Mouse (Mus musculus) E14TG2a.4 (cell line): ENCODE measurements around the gene St6galnac3.

Experiments
- H3K27me3 ChIP-seq: 2 replicates; pipeline ENCODE4 v1.6.1; 2014; ENCODE audit warnings: low read length, control low read depth; ENCODE audit not compliant: insufficient read depth
- H3K36me3 ChIP-seq: 2 replicates; pipeline ENCODE4 v1.6.1; 2014; ENCODE audit warnings: low read length, control low read depth; ENCODE audit not compliant: insufficient read depth
- H3K4me1 ChIP-seq: replicated peaks from 2 replicates; pipeline ENCODE4 v1.6.1; 2014; ENCODE audit warnings: low read depth, low read length, control low read depth
- H3K4me3 ChIP-seq: replicated peaks from 2 replicates; pipeline ENCODE4 v1.5.1; 2014; ENCODE audit warnings: mild to moderate bottlenecking, low read length
- H3K9me3 ChIP-seq: 2 replicates; pipeline ENCODE4 v1.6.1; 2014; ENCODE audit warnings: low read length, control low read depth
- CTCF ChIP-seq: conservative IDR thresholded peaks from 2 replicates; pipeline ENCODE4 v1.5.1; 2014; ENCODE audit warnings: low read length
- NANOG ChIP-seq: IDR thresholded peaks from 2 replicates; pipeline ENCODE4 v1.6.1; 2014; ENCODE audit warnings: borderline replicate concordance, low read length, mixed read lengths
- POU5F1 ChIP-seq: IDR thresholded peaks from 2 replicates; pipeline ENCODE4 v1.6.1; 2014; ENCODE audit warnings: low read length, borderline replicate concordance

Gene St6galnac3

DNA sequence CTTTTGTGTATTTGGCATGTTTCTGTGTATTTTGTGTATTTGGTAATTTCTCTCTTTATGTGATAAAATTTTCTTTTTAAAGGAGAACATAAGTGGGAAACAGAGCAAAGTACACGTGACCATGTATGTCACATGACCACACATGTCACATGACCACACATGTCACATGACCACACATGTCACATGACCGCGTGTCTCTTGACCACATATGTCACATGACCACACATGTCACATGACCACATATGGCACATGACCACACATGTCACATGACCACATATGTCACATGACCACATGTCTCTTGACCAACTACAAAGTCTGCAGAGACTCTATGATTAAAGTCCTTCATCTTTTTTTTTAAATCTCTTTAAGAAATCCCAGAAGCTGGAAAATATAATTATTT is 413.0 kb downstream of the St6galnac3 start:
- TF ChIP-seq CTCF (no peak), NANOG (no peak), POU5F1 (no peak)

GRCm38 (mm10) chr3:153308379-153308778 is 416.6 kb downstream of the St6galnac3 start:
- Histone ChIP-seq H3K4me1 (peaks cover 3% of the 10 kb centered on the region), H3K36me3 (no peaks in the 10 kb centered on the region), H3K27me3 (no peaks in the 10 kb centered on the region), H3K4me3 (no peak overlapping the region), H3K9me3 (no peaks in the 10 kb centered on the region)
- TF ChIP-seq NANOG, result no peak

More for the DNA sequence above, 413.0 kb downstream of the St6galnac3 start:
- H3K4me1 ChIP-seq, result peaks cover 10% of the 10 kb centered on the region
- H3K4me3 ChIP-seq, result no peak overlapping the region
- H3K9me3 ChIP-seq, result no peaks in the 10 kb centered on the region
- no peaks in the 10 kb centered on the region for H3K27me3 ChIP-seq
- no peaks in the 10 kb centered on the region for H3K36me3 ChIP-seq

DNA sequence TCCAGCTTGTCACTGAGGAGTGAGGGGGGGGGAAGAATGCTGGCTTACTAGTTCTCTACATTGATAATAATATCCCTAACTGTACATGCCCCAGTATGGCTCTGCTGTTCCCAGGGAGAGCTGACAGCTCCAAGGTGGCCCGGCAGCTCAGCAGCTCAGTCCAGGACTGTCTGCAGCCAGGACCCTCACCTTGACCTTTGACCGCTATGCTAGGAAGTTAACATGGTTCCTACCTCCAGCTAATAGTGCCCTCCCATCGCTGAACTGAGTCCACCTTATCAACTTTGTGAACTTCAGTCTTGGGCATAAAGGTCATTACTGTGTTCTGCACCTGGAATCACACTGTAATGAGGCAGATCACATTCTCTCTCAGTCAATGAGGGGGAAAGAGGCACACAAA is 419.8 kb downstream of the St6galnac3 start:
- Histone ChIP-seq H3K4me3 (no peak overlapping the region), H3K36me3 (no peaks in the 10 kb centered on the region), H3K4me1 (no peaks in the 10 kb centered on the region), H3K27me3 (no peaks in the 10 kb centered on the region), H3K9me3 (no peaks in the 10 kb centered on the region)
- TF ChIP-seq CTCF (no peak), NANOG (no peak), POU5F1 (no peak)

- H3K36me3 ChIP-seq, result no peaks in the 10 kb centered on the region
Measured at GRCm38 (mm10) chr3:153302376-153302775, 422.6 kb downstream of the St6galnac3 start.

DNA sequence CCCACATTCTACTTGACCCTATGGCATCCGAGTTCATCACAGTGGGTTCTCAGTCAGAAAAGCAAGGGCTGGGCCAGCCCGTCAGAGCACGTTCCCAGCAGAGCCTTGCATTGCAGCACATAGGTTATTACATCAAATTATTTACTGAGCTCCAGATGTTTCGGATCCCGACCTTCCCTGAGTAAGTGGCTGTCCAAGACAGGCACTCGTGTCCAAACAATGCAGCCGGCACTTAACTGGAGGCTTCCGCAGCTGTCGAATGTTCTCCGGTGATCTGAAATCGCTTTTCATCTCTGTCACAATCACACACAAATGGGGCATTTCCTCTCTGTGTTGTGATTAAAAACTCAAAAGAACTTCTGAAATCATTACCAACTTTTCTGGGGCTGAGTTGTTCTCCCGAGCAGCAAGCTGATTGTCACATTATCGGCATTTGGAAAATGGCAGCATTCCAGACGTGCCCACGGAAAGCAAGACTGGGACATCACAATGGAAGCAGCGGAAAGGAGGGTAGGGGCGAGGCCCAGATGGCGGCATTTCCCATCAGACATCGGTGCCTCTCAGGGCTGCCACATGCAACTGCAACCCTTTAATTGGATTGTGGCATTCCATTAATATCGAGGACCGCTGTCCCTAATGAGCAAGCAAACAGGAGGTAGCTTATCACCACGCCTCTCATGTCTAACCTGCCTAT is 428.5 kb downstream of the St6galnac3 start:
- Histone ChIP-seq H3K9me3 (no peaks in the 10 kb centered on the region), H3K27me3 (no peaks in the 10 kb centered on the region), H3K4me1 (peaks cover 36% of the 10 kb centered on the region), H3K36me3 (no peaks in the 10 kb centered on the region), H3K4me3 (no peak overlapping the region)
- TF ChIP-seq POU5F1 (no peak), CTCF (no peak), NANOG (no peak)

More at GRCm38 (mm10) chr3:153302376-153302775, 422.6 kb downstream of the St6galnac3 start:
- Histone ChIP-seq H3K27me3 (no peaks in the 10 kb centered on the region), H3K9me3 (no peaks in the 10 kb centered on the region), H3K4me3 (no peak overlapping the region), H3K4me1 (peaks cover 9% of the 10 kb centered on the region; the same call in 1 of the 2 replicates)
- no peak for TF ChIP-seq NANOG
- no peak for TF ChIP-seq POU5F1
- TF ChIP-seq CTCF, result no peak

DNA sequence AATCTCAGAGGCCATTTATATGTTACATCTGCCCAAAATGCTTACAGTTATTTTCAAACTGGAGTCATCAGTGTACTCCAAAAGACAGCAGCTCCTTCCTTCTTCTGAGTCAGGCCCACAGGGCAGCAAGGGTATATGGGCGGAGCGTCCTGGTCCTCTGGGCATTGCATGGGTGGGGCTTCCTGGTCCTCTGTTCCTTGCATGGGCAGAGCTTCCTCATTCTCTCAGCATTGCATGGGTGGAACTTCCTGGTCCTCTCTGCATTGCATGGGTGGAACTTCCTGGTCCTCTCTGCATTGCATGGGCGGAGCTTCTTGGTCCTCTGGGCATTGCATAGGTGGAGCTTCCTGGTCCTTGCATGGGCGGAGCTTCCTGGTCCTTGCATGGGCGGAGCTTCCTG is 432.1 kb downstream of the St6galnac3 start:
- TF ChIP-seq NANOG (no peak), CTCF (no peak), POU5F1 (no peak)

DNA sequence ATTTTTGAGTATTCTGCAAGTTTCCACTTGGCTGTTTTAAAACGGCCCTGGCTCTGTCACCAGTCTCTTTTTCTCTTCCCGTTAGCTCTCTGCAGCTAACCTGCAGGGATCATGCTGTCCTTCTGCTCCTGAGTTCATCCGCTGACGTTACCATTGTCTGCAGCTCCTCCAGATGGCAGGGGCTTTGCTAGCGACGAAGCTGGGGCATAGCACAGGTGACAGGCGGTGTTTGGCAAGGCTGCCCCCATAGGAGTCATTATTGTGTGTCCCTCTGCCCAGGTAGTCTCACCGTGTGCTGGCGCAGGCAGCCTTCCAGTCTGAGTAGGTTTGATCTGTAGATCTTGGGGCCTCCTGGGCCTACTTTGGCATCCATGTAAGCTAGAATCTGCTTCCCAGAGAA is 432.6 kb downstream of the St6galnac3 start:
- TF ChIP-seq NANOG (no peak), POU5F1 (no peak), CTCF (no peak)
- no peaks in the 10 kb centered on the region for H3K27me3 ChIP-seq
- no peaks in the 10 kb centered on the region for H3K9me3 ChIP-seq
- H3K4me1 ChIP-seq, result peaks cover 42% of the 10 kb centered on the region
- no peaks in the 10 kb centered on the region for H3K36me3 ChIP-seq
- peak overlapping the region; percentile 43 for H3K4me3 ChIP-seq

More for the DNA sequence above, 432.1 kb downstream of the St6galnac3 start:
- H3K27me3 ChIP-seq, result no peaks in the 10 kb centered on the region
- H3K4me3 ChIP-seq, result peak overlapping the region; percentile 43; the same call in 1 of the 2 replicates
- H3K4me1 ChIP-seq, result peaks cover 38% of the 10 kb centered on the region
- H3K36me3 ChIP-seq, result no peaks in the 10 kb centered on the region
- H3K9me3 ChIP-seq, result no peaks in the 10 kb centered on the region

DNA sequence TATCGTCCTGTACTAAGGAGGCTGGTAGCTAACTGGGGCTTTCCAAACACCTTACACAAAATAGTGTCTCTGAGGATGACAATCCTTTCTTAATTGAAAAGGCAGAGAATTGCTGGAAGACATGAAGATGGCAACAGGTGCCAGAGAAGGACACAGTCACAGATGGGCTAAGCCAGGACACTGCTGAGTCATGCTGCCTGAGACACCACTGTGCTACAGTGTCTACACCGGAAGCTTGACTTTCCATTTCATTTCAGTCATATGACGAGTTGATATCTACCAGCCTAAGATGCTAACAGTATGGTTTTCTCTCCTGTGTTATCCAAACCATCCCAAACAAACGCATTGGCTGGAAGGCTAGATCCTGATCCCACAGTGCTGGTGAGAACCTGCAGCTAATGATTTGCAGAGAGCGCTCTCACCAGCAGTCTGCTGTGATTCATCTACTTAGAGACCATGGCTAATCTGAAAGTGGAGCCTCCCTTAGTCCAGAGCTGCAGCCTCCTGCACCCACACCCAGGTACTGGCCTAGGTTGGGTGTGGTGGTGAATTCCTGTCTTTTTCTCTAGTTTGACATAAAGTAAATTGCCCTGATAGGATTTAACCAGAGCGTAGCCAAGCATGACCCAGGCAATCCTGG is 433.4 kb downstream of the St6galnac3 start:
- no peaks in the 10 kb centered on the region for H3K9me3 ChIP-seq
- H3K36me3 ChIP-seq, result no peaks in the 10 kb centered on the region
- no peak overlapping the region for H3K4me3 ChIP-seq

More for the DNA sequence above, 433.4 kb downstream of the St6galnac3 start:
- peaks cover 44% of the 10 kb centered on the region for H3K4me1 ChIP-seq
- H3K27me3 ChIP-seq, result no peaks in the 10 kb centered on the region
- TF ChIP-seq CTCF (no peak), POU5F1 (no peak), NANOG (no peak)
